20 mouse cellular contexts compared by ENCODE assay signal in genomic region chr5:120968799-120969198, GRCm38 (mm10). TPM values are rescaled to one million over a fixed set of nuclear protein-coding genes. Genes with fewer than 3 reads are reported as not detected.
"Had no signal": no experiment of that assay in that cellular context is flagged by ENCODE, and none has a peak within 500 bp of the region (broad histone marks: within the 10 kb centered on the region; RNA-seq: fewer than 3 reads in every experiment).

No protein-coding gene starts in this region.

- H3K27ac ChIP-seq: midbrain, embryonic 10.5 days; midbrain, embryonic 12.5 days; neural tube, embryonic 13.5 days; neural tube, embryonic 15.5 days had no signal

- DNase-seq: lung, embryonic 14.5 days; lung, postnatal 10 days; lung, postnatal 4 days; midbrain, embryonic 14.5 days; retina, postnatal 1 day; right cerebral cortex, adult 18-20 months; right cerebral cortex, postnatal 25 days; right cerebral cortex, postnatal 4 days; spleen, adult 18-20 months; thymus, adult 18-20 months; thymus, postnatal 14 days; thymus, postnatal 36 days had no signal

- H3K4me3 ChIP-seq: midbrain, embryonic 10.5 days; midbrain, embryonic 12.5 days; myocyte; neural tube, embryonic 13.5 days; neural tube, embryonic 15.5 days had no signal

- ATAC-seq: midbrain, embryonic 16.5 days had no signal

RNA-seq across cellular contexts. Expression of gene Rph3a, which starts 41.1 kb away (rescaled TPM):
- total RNA-seq: megakaryocyte-erythroid progenitor cell, adult 5-6 weeks had no signal

RNA-seq across cellular contexts. Expression of gene Oas1d, which starts 54.5 kb away (rescaled TPM):
- total RNA-seq: megakaryocyte, adult 5-6 weeks; megakaryocyte-erythroid progenitor cell, adult 5-6 weeks had no signal
